In genomic region chr6:17611352-17612010, GRCm38 (mm10) we compare ENCODE assay signal across 22 mouse cellular contexts. TPM values are rescaled to one million over a fixed set of nuclear protein-coding genes. Genes with fewer than 3 reads are reported as not detected.
DNase-seq lines count a peak whose midpoint lies in the region; ATAC-seq lines count a peak whose summit lies in the region.
"Had no signal": no experiment of that assay in that cellular context is flagged by ENCODE, and none has a peak within 500 bp of the region (broad histone marks: within the 10 kb centered on the region; RNA-seq: fewer than 3 reads in every experiment).

No protein-coding gene starts in this region.

- H3K4me1 ChIP-seq in brown adipose tissue, adult 24 weeks (ENCODE audit: control insufficient read depth, insufficient read depth, insufficient read length, low read length), result no peaks in the 10 kb centered on the region
- H3K4me1 ChIP-seq in kidney, embryonic 16.5 days (ENCODE audit: insufficient read depth, low read length), result no peaks in the 10 kb centered on the region
- no peaks in the 10 kb centered on the region for H3K4me1 ChIP-seq in kidney, embryonic 15.5 days
- H3K4me1 ChIP-seq: forebrain, embryonic 12.5 days; heart, embryonic 13.5 days; hindbrain, embryonic 15.5 days; intestine, embryonic 15.5 days; neural tube, embryonic 12.5 days had no signal

- H3K27ac ChIP-seq in brown adipose tissue, adult 24 weeks (replicated peaks; ENCODE audit: low read depth, low read length), result peak overlapping the region; percentile 19; the same call in 1 of the 2 replicates
- no peak overlapping the region for H3K27ac ChIP-seq in kidney, embryonic 16.5 days (ENCODE audit: low read length)
- H3K27ac ChIP-seq in kidney, embryonic 15.5 days, result no peak overlapping the region
- H3K27ac ChIP-seq: forebrain, embryonic 12.5 days; gastrocnemius, adult 2 months; heart, embryonic 13.5 days; hindbrain, embryonic 15.5 days; intestine, embryonic 15.5 days; neural tube, embryonic 12.5 days; stomach, postnatal 0 days had no signal

- DNase-seq in lung, postnatal 36 days, result peak; percentile 28
- DNase-seq in lung, postnatal 25 days (ENCODE audit: low spot score), result no peak
- no peak for DNase-seq in cerebellum, postnatal 10 days
- DNase-seq: adrenal gland, postnatal 25 days; cerebellum, adult 2 months; gastrocnemius, adult 2 months; kidney, adult 9 months; kidney, postnatal 4 days; lung, embryonic 14.5 days had no signal

- no peaks in the 10 kb centered on the region for H3K27me3 ChIP-seq in kidney, embryonic 16.5 days (ENCODE audit: insufficient read depth, low read length)
- H3K27me3 ChIP-seq in kidney, embryonic 15.5 days, result no peaks in the 10 kb centered on the region
- H3K27me3 ChIP-seq: forebrain, embryonic 12.5 days; heart, embryonic 13.5 days; hindbrain, embryonic 15.5 days; intestine, embryonic 15.5 days; neural tube, embryonic 12.5 days had no signal

- ATAC-seq in megakaryocyte, adult 5-6 weeks (ENCODE audit: poor library complexity, severe bottlenecking), result peak; percentile 94
- ATAC-seq in kidney, embryonic 16.5 days (ENCODE audit: low FRiP score, low TSS enrichment), result no peak
- no peak for ATAC-seq in kidney, embryonic 15.5 days (replicated peaks; ENCODE audit: low FRiP score)
- ATAC-seq: activated CD4-positive, CD25-positive, alpha-beta regulatory T cell, adult 4 months; CD4-positive, CD25-positive, alpha-beta regulatory T cell, adult 4 months; intestine, embryonic 15.5 days had no signal

- no peak overlapping the region for H3K9ac ChIP-seq in kidney, embryonic 16.5 days (replicated peaks; ENCODE audit: low read length)
- no peak overlapping the region for H3K9ac ChIP-seq in kidney, embryonic 15.5 days
- H3K9ac ChIP-seq: forebrain, embryonic 12.5 days; heart, embryonic 13.5 days; hindbrain, embryonic 15.5 days; intestine, embryonic 15.5 days; lung, embryonic 14.5 days; neural tube, embryonic 12.5 days had no signal

- WGBS in kidney, embryonic 16.5 days, result 83% methylated on average over 11 of the region's 11 CpGs
- 82% methylated on average over 11 of the region's 11 CpGs for WGBS in kidney, embryonic 15.5 days

- no peaks in the 10 kb centered on the region for H3K9me3 ChIP-seq in kidney, embryonic 16.5 days (ENCODE audit: low read length)
- H3K9me3 ChIP-seq in kidney, embryonic 15.5 days (replicated peaks), result no peaks in the 10 kb centered on the region
- H3K9me3 ChIP-seq: forebrain, embryonic 12.5 days; G1E; heart, embryonic 13.5 days; hindbrain, embryonic 15.5 days; intestine, embryonic 15.5 days; neural tube, embryonic 12.5 days had no signal

- H3K4me2 ChIP-seq in kidney, embryonic 16.5 days (replicated peaks; ENCODE audit: low read depth, low read length), result no peak overlapping the region
- H3K4me2 ChIP-seq in kidney, embryonic 15.5 days, result no peak overlapping the region
- H3K4me2 ChIP-seq: forebrain, embryonic 12.5 days; heart, embryonic 13.5 days; hindbrain, embryonic 15.5 days; intestine, embryonic 15.5 days; lung, embryonic 14.5 days; neural tube, embryonic 12.5 days had no signal

- H3K36me3 ChIP-seq in kidney, embryonic 16.5 days (ENCODE audit: insufficient read depth, low read length), result no peaks in the 10 kb centered on the region
- no peaks in the 10 kb centered on the region for H3K36me3 ChIP-seq in kidney, embryonic 15.5 days
- H3K36me3 ChIP-seq: forebrain, embryonic 12.5 days; G1E; heart, embryonic 13.5 days; hindbrain, embryonic 15.5 days; intestine, embryonic 15.5 days; neural tube, embryonic 12.5 days had no signal

- no peak overlapping the region for H3K4me3 ChIP-seq in brown adipose tissue, adult 24 weeks (ENCODE audit: insufficient read depth, low read depth, low read length)
- no peak overlapping the region for H3K4me3 ChIP-seq in kidney, embryonic 16.5 days (ENCODE audit: low read length)
- no peak overlapping the region for H3K4me3 ChIP-seq in kidney, embryonic 15.5 days (replicated peaks)
- H3K4me3 ChIP-seq: forebrain, embryonic 12.5 days; gastrocnemius, adult 2 months; heart, embryonic 13.5 days; hindbrain, embryonic 15.5 days; intestine, embryonic 15.5 days; neural tube, embryonic 12.5 days had no signal

RNA-seq across cellular contexts. Expression of gene Capza2, which starts 24.6 kb away (rescaled TPM):
- 94.6 and 146 TPM in 2 replicates for polyA plus RNA-seq in brown adipose tissue, adult 24 weeks (2012; ENCODE audit: insufficient read depth, insufficient read length, missing spikeins)
- total RNA-seq in megakaryocyte, adult 5-6 weeks (2015), result 490 and 593 TPM in 2 replicates
- 665 and 673 TPM in 2 replicates for total RNA-seq in megakaryocyte, adult 5-6 weeks (2017)
- 218 and 238 TPM in 2 replicates for polyA plus RNA-seq in kidney, embryonic 16.5 days (2015; fragmentation: Nextera tagmentation; extraction: Ambion mirVana)
- polyA plus RNA-seq in kidney, embryonic 15.5 days (2015; fragmentation: Nextera tagmentation; extraction: Ambion mirVana), result 212 and 226 TPM in 2 replicates
